Mouse (Mus musculus) brown adipose tissue, adult 24 weeks (tissue): ENCODE measurements around the gene Rnf157. TPM values are rescaled to one million over a fixed set of nuclear protein-coding genes. Genes with fewer than 3 reads are reported as not detected.
A peak's percentile ranks its signal among the peaks of the same experiment; 100 is the strongest.

ENCODE experiments used
- H3K27ac ChIP-seq: fragments of 200-500 bp; replicated peaks from 2 replicates; pipeline ENCODE4 v1.5.1; 2012; ENCODE audit warnings: low read depth, mild to moderate bottlenecking, low read length
- H3K4me1 ChIP-seq: fragments of 200-500 bp; 2 replicates; pipeline ENCODE4 v1.6.1; 2012; ENCODE audit warnings: low read length, mixed read lengths; ENCODE audit not compliant: control insufficient read depth, insufficient read depth, insufficient read length
- H3K4me3 ChIP-seq: fragments of 200-500 bp; 2 replicates; pipeline ENCODE4 v1.5.1; 2012; ENCODE audit warnings: low read depth, mild to moderate bottlenecking, low read length, moderate library complexity; ENCODE audit not compliant: insufficient read depth
- polyA plus RNA-seq: library from polyadenylated mRNA; stranded (reverse); fragments of >200 nt; gene quantifications from 2 replicates; pipeline ENCODE4 v1.2.4, GENCODE M21; 2012; ENCODE audit not compliant: missing spikeins, insufficient read depth, insufficient read length

Gene Rnf157
- polyA plus RNA-seq, 1 experiment: 0.67 TPM

DNA sequence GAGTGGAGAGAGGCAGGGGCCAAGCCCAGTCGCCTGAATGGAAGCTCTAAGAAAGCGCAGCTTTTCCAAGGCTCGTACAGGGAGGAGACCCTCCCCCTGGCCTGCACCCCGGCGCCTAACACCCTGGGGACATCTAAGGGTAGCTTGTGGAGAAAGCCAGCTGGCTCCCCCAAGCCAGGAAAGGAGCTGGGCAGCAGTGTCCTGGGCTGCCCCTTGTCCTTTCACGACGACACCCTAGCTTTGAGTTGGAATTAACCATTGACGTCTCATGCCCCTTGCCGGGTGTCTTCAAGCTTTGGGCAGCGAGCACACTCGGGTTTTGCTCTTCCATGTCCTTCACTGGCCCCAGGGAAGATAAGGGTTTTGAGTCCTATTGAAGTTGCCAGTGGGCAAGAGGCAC is 24.7 kb upstream of the Rnf157 start:
- Histone ChIP-seq H3K4me3 (no peak overlapping the region), H3K27ac (peak overlapping the region; percentile 79)

DNA sequence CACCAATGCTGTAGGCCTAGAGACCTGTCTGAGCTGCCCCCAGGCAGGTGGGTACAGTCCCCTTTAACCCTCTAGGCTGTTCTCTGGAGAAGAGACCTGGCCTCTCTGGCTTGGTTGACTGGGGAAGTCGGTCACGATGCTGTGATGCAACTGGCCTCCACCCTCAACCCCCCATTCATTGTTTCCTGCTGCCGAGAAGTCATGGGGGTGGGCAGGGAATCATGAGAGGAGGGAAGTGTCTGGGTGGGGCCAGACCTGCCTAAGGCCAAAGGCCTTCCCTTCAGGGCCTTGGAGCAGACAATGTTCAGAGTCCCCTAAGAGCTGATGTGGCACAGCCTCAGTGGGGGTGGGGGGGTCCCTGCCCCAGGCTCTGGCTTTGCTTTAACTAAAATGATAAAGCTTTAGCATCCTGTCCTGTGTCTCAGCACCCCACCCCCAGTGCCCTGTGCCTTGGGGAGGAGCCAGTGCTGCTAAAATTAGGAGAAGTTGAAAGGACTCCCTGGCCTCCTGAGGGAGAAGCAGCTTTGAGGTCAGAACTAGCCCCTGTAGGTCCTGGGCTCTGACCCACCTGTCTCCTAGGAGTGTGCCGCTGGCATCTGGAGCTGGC is 24.0 kb upstream of the Rnf157 start:
- Histone ChIP-seq H3K27ac (peak overlapping the region; percentile 79), H3K4me3 (peak overlapping the region; percentile 18)

More for the DNA sequence above, 24.7 kb upstream of the Rnf157 start:
- H3K4me1 ChIP-seq: peaks cover 24% of the 10 kb centered on the region

DNA sequence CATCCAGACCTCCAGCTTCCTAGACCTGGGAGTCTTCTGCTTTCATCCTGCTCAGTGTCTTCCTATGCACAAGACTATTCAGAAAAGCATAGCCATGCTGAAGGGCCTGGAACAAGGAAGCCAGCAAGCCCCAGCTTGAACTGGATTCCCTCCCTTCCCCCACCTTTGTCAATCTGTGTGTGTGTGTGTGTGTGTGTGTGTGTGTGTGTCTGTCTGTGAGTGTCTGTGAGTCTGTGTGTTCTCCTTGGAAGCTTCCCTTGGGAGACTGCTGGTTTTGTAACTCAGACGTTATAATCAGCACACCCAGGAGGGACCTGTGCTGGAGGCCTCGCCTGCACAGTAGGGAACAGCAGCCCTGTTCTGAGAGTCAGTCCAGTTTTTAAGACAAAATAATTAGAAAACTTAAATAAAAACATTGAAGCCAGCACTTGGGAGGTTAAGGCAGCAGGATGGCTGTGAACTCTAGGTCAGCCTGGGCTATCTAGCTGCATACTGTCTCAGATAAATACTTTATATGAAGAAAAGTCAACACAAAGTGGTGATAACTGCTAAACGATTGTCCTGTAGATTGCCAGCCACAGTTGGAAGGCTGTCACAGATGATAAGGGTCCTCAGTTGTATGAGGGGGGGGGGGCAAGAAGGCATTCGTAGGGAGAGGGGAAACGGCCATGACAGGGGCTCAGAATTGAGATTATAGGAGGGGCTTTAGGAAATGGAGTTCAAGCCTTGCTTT is 23.3 kb upstream of the Rnf157 start:
- Histone ChIP-seq H3K4me1 (peaks cover 24% of the 10 kb centered on the region), H3K27ac (peak overlapping the region; percentile 79), H3K4me3 (peak overlapping the region; percentile 18)

More for the DNA sequence above, 24.0 kb upstream of the Rnf157 start:
- peaks cover 24% of the 10 kb centered on the region for H3K4me1 ChIP-seq

DNA sequence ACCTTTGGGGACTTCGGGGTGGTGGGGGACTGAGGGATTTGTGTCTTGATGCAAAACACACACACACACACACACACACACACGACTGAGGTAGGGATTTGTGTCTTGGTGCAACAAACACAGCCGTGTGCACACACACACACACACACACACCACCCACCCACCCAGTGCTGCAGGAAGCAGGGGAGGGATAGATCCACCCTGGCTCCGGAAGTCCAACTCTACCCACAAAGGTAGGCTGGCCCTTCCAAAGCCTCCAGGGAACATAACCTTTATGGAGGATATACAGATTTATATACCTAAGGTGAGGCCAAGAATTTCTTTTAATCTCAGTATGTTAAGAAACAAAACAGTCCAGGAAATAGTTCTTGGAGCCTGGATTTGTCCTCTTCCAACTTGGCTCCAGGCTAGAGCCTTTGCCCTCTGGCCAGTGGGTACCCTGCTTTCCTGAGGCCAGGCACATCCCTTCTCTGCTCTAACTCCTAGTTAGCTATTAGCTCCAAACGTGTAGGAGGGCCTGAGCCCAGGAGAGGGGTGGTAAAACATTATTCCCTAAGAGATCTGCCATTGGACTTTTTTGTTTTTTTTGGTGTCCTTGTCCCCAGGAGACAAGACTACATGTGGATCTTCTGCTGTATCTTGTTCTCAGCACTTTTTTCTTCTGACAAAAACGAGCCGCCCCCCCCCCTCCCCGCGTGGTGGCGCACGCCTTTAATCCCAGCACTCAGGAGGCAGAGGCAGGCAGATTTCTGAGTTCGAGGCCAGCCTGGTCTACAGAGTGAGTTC is 22.3 kb upstream of the Rnf157 start:
- Histone ChIP-seq H3K4me1 (peaks cover 24% of the 10 kb centered on the region), H3K4me3 (peak overlapping the region; percentile 96)

DNA sequence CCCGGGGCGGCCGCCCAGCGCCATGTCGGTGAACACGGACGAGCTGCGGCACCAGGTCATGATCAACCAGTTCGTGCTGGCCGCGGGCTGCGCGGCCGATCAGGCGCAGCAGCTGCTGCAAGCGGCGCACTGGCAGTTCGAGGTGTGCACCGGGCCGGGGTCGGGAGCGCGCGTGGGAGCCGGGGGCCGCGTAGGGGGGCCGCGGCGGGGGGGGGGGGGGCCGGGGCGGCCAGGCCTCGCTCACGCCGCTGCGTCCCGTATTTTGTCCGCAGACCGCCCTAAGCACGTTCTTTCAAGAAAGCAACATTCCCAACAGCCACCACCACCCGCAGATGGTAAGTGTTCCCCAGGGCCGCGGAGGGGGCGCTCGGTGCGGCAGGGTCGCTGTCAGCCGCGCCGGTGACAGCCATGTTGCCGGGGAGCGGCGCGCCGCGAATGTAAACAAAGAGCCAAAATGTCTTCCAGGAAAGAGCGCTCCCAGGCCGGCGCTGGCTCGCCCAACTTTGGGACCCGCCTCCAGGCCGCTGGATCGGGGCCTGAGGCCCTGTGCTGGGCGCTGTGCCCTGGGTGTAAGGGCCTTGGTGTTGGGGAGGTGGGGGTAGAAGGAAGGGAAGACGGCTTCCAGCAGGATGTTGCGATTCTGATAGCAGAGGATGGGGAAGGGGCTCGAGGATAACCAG is 21.6 kb upstream of the Rnf157 start:
- Histone ChIP-seq H3K4me1 (peaks cover 24% of the 10 kb centered on the region), H3K4me3 (peak overlapping the region; percentile 96), H3K27ac (peak overlapping the region; percentile 71)

More for the DNA sequence above, 22.3 kb upstream of the Rnf157 start:
- H3K27ac ChIP-seq: peak overlapping the region; percentile 71

DNA sequence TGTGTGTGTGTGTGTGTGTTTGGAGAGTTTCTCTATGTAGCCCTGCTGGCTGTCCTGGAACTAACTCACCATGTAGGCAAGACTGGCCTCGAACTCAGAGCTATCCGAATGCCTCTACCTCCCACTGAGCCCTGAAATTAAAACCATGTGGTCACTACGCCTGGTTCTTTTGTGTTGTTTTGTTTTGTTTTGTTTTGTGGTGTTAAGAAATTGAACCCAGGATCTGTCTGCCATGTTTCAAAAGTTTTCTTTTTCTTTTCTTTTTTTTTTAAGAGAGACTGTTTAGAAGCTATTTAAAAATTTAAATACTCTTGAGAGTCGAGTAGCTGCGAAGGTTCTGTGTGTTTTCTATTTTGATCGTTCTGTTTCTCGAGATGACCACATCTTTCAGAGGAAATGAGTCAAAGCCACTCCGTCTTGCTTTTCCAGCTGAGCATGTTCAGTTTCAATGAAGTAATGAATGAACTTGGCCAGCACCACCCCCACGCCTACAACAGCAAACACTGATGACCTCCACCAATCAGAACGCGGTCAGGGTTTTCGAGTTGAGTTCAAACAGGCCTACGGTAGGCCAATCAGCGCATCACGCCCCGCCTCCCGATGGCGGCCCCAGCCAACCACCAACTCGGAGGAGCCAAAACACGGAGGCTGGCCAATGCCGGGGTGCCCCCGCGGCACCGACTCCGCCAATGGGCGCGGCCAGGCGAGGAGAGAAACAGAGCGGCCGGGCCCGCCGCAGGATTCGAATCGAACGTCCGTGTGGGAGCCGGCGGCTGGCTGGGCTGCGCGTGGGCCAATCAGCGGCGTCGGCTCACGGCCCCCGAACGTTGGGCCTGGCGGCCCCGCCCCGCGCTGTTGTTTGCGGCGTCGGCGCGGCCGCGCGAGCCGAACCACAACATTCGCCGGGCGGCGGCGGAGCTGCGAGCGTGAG is 20.8 kb upstream of the Rnf157 start, which contains the start of gene Ubald2:
Gene Ubald2 (plus strand): TSS at position 739 of the 931 bp plus-strand sequence.
- H3K27ac ChIP-seq: peak within 1 kb of the TSS; percentile 71

DNA sequence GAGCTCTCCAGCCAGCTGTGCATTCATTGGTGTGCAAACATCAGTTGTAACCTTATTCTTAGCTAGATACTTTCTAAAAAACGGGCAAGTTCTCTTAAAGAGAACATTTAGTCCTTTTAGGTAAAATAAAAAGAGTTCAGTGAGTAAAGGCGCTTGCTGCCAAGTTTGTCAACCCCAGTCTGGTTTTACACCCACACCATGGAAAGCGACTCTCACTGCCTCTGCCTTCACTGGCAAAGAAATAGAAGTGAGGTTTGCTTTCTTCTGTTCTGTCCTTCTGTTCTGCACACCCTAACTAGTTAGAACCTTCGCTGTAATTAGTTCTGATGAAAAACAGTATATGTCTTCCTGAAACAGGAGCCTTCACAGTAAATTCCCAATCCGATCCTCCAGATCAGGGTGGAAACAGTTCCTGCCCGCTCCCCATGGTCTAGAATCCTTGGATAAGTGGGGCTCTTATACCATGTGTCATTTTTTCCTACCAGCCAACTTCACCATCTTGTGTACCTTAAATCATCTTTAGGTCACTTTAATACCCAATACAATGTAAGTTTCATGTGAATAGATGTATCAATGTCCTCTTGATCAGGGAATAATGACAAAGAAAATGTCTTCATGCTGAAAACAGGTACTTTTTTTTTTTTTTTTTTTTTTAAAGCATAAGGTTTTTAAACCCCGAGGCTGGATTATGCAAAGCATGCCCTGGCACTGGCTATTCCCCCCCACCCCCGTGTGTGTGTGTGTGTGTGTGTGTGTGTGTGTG is 19.9 kb upstream of the Rnf157 start:
- Histone ChIP-seq H3K4me3 (no peak overlapping the region), H3K27ac (peak overlapping the region; percentile 18; the same call in 1 of the 2 replicates), H3K4me1 (peaks cover 24% of the 10 kb centered on the region)

More for the DNA sequence above, 20.8 kb upstream of the Rnf157 start, which contains the start of gene Ubald2:
- peaks cover 24% of the 10 kb centered on the region for H3K4me1 ChIP-seq
- peak within 1 kb of the TSS; percentile 96 for H3K4me3 ChIP-seq

DNA sequence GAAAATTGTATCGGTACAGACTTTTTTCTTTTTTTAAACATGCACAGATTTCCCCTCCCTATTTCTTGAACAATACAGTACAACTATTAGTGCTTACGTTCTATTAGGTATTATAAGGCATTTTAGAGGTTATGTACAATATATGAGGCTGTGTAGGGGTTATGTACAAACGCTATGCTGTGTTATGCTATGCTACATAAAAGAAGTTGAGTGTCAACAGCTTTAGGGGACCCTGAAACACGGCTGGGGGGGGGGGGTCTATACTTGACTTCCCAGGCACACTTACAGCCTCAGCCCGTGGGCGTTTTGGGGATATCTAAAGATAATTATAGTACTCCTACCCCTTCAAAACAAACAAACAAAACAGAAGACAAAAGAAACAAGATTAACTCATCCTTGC is 19.3 kb upstream of the Rnf157 start:
- Histone ChIP-seq H3K27ac (no peak overlapping the region), H3K4me1 (peaks cover 18% of the 10 kb centered on the region), H3K4me3 (no peak overlapping the region)

DNA sequence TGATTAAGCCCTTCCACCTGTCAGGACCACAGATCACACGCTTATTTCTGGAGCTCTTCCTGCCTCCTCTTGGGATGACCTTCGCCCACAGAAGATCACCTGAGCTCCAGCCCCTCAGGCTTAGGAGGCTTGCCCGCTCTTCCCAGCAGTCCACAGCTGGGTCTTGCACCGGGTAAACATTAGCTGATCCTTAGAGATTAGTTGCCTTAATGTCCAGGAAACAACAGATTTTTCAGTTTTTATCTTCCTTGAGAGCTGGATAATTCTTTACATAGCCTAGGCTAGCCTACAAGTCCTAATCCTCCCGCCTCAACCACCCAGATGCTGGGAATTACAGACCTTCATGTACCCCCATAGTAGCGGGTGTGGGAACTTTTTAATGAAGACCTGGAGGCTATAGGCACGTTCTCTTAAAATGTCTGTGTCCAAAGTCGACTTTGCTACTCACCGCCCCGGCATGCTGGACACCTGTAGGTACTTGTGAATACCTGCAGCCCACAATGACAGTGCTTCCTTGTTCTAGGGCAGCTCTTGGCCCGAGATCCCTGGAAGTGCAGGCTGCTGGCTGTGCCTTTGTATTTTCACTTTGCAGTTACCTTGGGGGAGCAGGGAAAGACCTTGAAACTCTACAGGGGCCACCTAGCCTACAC is 18.7 kb upstream of the Rnf157 start:
- Histone ChIP-seq H3K4me3 (no peak overlapping the region), H3K27ac (no peak overlapping the region), H3K4me1 (peaks cover 12% of the 10 kb centered on the region)

DNA sequence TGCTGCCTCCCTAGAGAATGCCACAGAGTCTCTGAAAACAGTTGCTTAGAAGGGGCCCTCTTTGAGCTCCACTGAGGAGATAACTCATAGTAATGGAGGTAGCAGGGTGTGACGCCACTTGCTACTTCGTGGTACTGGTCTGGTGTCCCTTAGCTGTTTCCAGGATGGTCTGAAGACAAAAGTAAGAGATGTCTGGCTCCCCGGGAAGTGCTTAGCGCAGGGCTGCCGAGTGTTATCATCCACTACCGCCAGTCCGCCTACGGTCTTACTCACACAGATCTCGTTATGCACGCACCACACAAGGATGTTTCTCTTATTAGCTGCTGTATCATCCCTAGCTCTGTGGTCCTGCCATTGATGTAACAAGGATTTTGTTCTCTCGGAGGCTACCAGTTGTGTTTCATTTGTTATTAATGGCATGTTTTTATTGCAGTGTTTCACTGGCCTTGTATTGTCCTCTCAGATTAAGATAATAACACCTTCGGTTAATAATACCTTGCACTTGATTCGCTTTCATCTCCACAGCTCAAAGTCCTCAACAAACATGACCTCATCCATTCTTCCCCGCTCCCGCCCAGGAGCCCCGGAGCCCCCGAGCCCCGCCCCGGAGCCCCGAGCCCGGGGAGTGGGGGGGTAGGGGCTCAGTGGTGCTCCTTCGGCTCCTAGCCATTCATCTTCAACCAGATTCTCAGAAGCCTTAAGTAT is 18.0 kb upstream of the Rnf157 start:
- no peak overlapping the region for H3K27ac ChIP-seq
- H3K4me1 ChIP-seq: peaks cover 5% of the 10 kb centered on the region
- no peak overlapping the region for H3K4me3 ChIP-seq

DNA sequence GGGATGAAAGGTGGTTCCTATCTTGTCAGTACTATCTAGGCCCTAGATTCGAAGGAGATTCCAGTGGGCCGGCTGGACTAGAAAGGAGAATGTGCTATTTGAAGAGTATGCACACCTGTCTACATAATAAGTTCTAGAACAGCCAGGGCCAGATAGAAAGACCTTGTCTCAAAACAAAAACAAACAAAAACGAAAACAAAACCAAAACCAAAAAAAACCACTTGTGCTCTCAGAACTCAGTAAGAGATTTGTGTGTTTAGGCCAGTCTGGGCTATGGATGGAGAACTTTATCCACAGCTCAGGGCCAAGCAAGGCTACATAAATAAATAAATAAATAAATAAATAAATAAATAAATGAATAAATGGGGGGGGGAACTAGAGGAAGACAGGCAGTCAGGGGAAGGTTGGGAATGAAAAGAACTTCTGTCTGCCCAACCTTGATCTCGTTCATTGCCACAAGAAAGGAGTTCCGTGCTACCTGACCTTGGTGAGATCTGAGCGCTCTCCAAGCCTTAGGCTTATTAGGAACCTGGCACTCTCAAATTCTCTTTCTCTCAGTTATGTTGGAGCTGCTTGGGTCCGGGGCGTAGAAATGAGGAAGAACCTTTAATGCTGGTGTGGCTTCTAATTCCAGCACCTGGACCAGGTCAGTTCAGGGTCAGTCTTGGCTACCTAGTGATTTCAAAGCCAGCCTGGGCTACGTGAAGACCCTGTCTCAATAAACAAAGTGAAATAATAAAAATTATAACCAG is 17.2 kb upstream of the Rnf157 start:
- no peak overlapping the region for H3K27ac ChIP-seq
- no peak overlapping the region for H3K4me3 ChIP-seq
- peaks cover 3% of the 10 kb centered on the region; the same call in 1 of the 2 replicates for H3K4me1 ChIP-seq
